Mouse (Mus musculus) bone marrow macrophage, adult 2 months (primary cell): ENCODE measurements around the gene Col11a2.

Experiments used
- CTCF ChIP-seq: IDR thresholded peaks from 2 replicates; pipeline ENCODE4 v1.5.1; 2012; ENCODE audit warnings: low read depth, mild to moderate bottlenecking, low read length, moderate library complexity
- POLR2A ChIP-seq: IDR thresholded peaks from 2 replicates; pipeline ENCODE4 v1.6.1; 2012; ENCODE audit warnings: mild to moderate bottlenecking, low read depth, low read length, borderline replicate concordance

GRCm38 (mm10) chr17:34000150-34000537, 39.1 kb upstream of the Col11a2 start, which contains the start of gene H2-K1:
- no peak for TF ChIP-seq CTCF
- peak; percentile 88; the same call in 1 of the 2 replicates for TF ChIP-seq POLR2A
